Mouse (Mus musculus): ENCODE results near the gene Thumpd3.

Thumpd3 gene

GRCm38 (mm10) chr6:113078031-113078721 is 32.2 kb downstream of the Thumpd3 start:
- peak; percentile 21 for DNase-seq (ENCODE audit: low read depth, low spot score)

- DNase-seq (ENCODE audit: low read depth, low spot score), result peak; percentile 12
These were observed 33.5 kb downstream of the Thumpd3 start for GRCm38 (mm10) chr6:113079492-113079891.

DNA sequence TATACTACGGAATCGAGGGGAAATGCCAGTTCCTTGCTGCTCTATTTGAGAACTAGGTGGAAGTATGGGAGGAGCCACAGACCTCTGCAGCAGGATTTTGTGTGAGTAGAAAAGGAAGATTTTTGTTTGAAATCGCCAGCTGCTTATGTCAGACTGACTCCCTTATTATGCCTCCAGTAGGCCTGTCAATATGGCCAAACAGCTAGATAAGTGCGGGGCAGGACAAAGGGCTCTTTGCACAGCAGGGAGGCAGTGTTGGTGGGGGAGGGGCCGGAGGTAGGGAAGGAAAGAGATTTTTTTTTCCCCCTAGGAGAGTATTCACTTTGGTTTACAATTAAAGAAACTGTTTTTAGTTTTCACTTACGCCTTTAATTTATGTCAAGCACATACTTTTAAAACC is 36.2 kb downstream of the Thumpd3 start:
- DNase-seq (ENCODE audit: low read depth, low spot score), result no peak

GRCm38 (mm10) chr6:113084590-113084989 is 38.6 kb downstream of the Thumpd3 start:
- peak; percentile 15 for DNase-seq (ENCODE audit: low read depth, low spot score)

DNA sequence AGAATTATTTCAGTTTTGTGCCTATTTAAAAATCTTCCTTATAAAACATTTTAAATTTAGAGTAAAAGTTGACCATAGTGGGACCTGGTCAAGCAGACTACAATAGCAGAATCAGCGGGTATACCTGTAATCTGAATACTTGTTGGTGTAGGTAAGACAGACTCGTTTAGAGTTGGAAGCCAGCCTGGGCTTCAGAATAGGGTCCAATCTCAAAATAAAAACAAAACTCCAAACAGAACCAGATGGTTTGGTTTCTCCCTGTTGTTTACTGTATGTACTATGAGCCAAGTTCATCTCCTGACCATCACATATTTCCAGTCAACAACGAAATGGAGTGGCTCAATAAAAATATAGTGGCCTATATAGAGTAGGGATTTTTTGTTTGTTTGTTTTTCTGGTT is 47.2 kb downstream of the Thumpd3 start:
- no peak for DNase-seq (ENCODE audit: low read depth, low spot score)

DNA sequence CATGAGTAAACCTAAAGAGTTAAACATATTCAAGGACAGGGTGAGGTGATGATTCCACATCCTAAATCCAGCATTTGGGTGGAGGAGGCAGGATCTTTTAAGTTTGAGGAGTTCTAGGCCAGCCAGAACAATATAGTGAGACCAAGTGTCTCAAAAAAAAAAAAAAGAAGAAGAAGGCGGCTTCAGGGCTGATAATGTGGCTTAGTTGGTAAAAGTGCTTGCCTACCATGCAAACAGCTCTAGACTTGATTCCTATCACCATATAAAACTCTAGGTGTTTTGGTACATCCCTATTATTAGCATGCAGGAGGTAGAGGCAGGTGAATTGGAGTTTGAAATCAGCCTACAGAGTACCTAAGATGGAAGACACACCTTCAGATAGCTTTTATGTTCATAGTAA is 49.5 kb downstream of the Thumpd3 start:
- DNase-seq (ENCODE audit: low read depth, low spot score), result no peak

- no peak for DNase-seq (ENCODE audit: low read depth, low spot score)
These were observed 51.6 kb downstream of the Thumpd3 start for GRCm38 (mm10) chr6:113097662-113098061.

- DNase-seq (ENCODE audit: low read depth, low spot score), result peak; percentile 92
These were observed 53.7 kb downstream of the Thumpd3 start for GRCm38 (mm10) chr6:113099640-113100289.

GRCm38 (mm10) chr6:113102541-113102940 is 56.5 kb downstream of the Thumpd3 start:
- DNase-seq (ENCODE audit: low read depth, low spot score), result no peak

- DNase-seq (ENCODE audit: low read depth, low spot score), result no peak
These were observed 57.7 kb downstream of the Thumpd3 start for GRCm38 (mm10) chr6:113103765-113104164.

- no peak for DNase-seq (ENCODE audit: low read depth, low spot score)
These were observed 63.4 kb downstream of the Thumpd3 start for GRCm38 (mm10) chr6:113109378-113109777.

GRCm38 (mm10) chr6:113109956-113110355 is 63.9 kb downstream of the Thumpd3 start:
- no peak for DNase-seq (ENCODE audit: low read depth, low spot score)
